Mouse (Mus musculus) limb, embryonic 15.5 days (tissue): ENCODE results near the gene Arl15. TPM values are rescaled to one million over a fixed set of nuclear protein-coding genes. Genes with fewer than 3 reads are reported as not detected.

ENCODE experiments used
- ATAC-seq: fragments of 200-750 bp; cut with Nextera tagmentation; 2 replicates; pipeline ENCODE4 v1.8.0; 2017; ENCODE audit warnings: low read depth, moderate TSS enrichment; ENCODE audit not compliant: insufficient number of reproducible peaks, low FRiP score, low TSS enrichment
- H3K27ac ChIP-seq: fragments of 300-500 bp; sonication (generic); 2 replicates; pipeline ENCODE4 v1.5.1; 2015; ENCODE audit warnings: moderate library complexity, mild to moderate bottlenecking, inconsistent platforms
- H3K27me3 ChIP-seq: fragments of 300-500 bp; sonication (generic); 2 replicates; pipeline ENCODE4 v1.6.1; 2015; ENCODE audit warnings: inconsistent platforms
- H3K36me3 ChIP-seq: fragments of 300-500 bp; sonication (generic); 2 replicates; pipeline ENCODE4 v1.6.1; 2015; ENCODE audit warnings: inconsistent platforms
- H3K4me1 ChIP-seq: fragments of 300-500 bp; sonication (generic); 2 replicates; pipeline ENCODE4 v1.6.1; 2015; ENCODE audit warnings: inconsistent platforms
- H3K4me2 ChIP-seq: fragments of 300-500 bp; sonication (generic); 2 replicates; pipeline ENCODE4 v1.6.1; 2015; ENCODE audit warnings: mild to moderate bottlenecking, inconsistent platforms
- H3K4me3 ChIP-seq: fragments of 300-500 bp; sonication (generic); 2 replicates; pipeline ENCODE4 v1.5.1; 2015; ENCODE audit warnings: mild to moderate bottlenecking, inconsistent platforms
- H3K9ac ChIP-seq: fragments of 300-500 bp; sonication (generic); 2 replicates; pipeline ENCODE4 v1.6.1; 2015; ENCODE audit warnings: inconsistent platforms
- H3K9me3 ChIP-seq: fragments of 300-500 bp; sonication (generic); 2 replicates; pipeline ENCODE4 v1.6.1; 2016; ENCODE audit warnings: inconsistent platforms
- WGBS: fragments of 180-500 bp; shearing (Covaris S2); methylation state at CpG from one replicate; pipeline ENCODE4 v1.1.7; 2015; 5-methylcytosine and 5-hydroxymethylcytosine counted together
- polyA plus RNA-seq: library from polyadenylated mRNA; unstranded; fragments of >200 nt; fragmentation: Nextera tagmentation; extraction: Ambion mirVana; gene quantifications from 2 replicates; pipeline ENCODE4 v1.2.1, GENCODE M21; 2015

The Arl15 gene
- polyA plus RNA-seq, 1 experiment from 2014 or later = 10.8 TPM

DNA sequence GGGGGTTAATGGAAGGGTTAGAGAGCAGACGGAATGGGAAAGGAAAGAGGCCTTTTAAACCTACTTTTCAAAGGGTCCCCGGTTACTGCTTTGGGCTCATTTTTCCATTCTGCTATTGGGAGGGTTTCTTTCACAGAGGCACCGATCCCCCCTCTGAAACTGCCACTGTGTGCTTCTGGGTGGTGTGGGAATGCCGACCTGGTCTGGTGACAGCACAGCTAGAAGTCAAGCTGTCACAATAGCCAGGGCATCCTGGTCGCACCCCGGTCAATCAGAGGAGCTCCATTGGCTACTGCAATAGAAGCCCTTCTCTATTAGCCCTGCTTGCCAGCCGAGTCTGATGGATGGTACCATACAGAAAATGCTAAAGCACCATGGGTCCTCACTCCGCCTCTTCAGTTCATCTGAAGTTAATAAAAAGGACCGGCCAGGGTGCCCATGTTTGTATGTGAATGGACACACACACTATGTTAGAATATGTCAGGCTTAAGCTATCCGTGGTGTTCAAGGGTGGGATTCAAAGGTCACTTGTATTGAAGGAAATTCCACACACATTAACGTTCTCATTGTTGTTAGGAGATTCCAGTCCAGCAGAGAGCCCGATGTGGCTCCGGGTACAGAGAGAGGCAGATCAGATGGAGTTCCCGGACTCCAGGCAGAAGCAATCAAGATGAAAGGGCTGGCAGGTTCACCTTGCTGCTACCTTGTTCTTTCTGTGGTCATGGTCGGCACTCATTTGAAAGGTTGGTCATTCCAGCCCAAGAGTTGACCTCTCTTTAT lies 258.3 kb downstream of the Arl15 start:
- Histone ChIP-seq H3K4me1 (no peaks in the 10 kb centered on the region), H3K9me3 (no peaks in the 10 kb centered on the region), H3K36me3 (no peaks in the 10 kb centered on the region), H3K9ac (no peak overlapping the region), H3K27me3 (no peaks in the 10 kb centered on the region), H3K4me3 (no peak overlapping the region), H3K4me2 (no peak overlapping the region), H3K27ac (no peak overlapping the region)
- ATAC-seq = no peak
- 75% methylated on average over 15 of the region's 15 CpGs for WGBS

DNA sequence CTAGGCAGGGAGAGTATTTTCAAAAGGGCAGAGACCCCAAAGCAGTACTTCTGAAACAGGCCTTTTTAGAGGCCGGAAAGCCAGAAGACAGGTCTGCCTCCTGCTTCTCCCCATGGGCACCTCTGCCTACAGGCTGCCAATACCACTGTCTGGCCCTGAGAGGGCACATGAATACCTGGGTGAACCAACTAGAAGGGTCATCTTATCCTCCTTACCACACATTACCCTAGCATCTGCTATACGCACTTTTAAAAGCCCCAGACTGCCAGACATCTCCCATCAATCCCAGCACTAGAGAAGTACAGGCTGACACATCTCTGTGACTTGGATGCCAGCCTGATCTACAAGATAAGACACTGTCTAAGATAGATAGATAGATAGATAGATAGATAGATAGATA lies 259.0 kb downstream of the Arl15 start:
- H3K4me1 ChIP-seq = no peaks in the 10 kb centered on the region
- no peak overlapping the region for H3K9ac ChIP-seq
- H3K9me3 ChIP-seq = no peaks in the 10 kb centered on the region
- 95% methylated on average over 2 of the region's 2 CpGs for WGBS
- H3K36me3 ChIP-seq = no peaks in the 10 kb centered on the region
- no peak for ATAC-seq
- no peak overlapping the region for H3K27ac ChIP-seq
- H3K27me3 ChIP-seq = no peaks in the 10 kb centered on the region
- H3K4me3 ChIP-seq = no peak overlapping the region
- no peak overlapping the region for H3K4me2 ChIP-seq

DNA sequence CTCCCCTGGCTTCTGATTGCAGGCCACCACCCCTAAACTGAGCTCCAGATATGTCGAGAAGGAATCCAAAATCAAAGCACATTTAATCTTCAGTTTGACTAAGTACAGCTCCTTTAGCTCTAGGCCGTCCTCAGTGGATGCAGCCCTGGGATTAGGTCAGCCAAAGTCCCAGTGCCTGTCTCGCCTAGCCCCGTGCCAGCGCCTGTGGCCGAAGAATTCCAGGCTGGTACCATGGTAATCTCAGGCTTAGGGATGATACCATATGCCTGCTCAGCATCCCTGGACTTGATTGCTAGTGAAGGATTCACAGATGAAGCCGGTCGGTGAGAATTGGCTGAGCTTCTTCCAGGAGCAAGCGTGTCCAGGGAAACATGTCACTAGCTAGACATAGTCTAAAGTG lies 261.4 kb downstream of the Arl15 start:
- Histone ChIP-seq H3K9ac (no peak overlapping the region), H3K27me3 (no peaks in the 10 kb centered on the region), H3K4me3 (no peak overlapping the region), H3K36me3 (no peaks in the 10 kb centered on the region), H3K27ac (no peak overlapping the region), H3K9me3 (no peaks in the 10 kb centered on the region), H3K4me1 (no peaks in the 10 kb centered on the region), H3K4me2 (no peak overlapping the region)
- WGBS = 83% methylated on average over 9 of the region's 9 CpGs
- ATAC-seq = no peak

DNA sequence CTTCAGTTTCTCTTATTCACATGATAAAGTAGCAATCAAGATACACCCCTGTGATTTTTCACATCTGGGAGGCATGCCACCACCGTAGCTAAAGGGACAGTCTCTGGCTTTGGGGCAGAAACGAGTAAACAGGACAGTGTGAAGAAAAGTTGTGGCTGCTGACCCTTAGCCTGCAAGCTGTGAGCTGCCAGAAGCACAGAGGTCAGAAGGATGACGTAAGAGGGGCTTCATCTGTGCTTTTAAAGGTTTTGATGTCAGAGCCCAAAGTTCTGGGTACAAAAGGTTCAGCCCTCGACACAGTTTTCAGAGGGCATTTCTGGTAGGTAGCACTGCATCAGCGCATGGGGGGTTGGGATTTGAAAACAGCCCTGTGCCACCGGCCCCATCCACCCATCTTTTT lies 266.0 kb downstream of the Arl15 start:
- Histone ChIP-seq H3K27ac (no peak overlapping the region), H3K9me3 (no peaks in the 10 kb centered on the region), H3K9ac (no peak overlapping the region), H3K4me3 (no peak overlapping the region), H3K27me3 (no peaks in the 10 kb centered on the region), H3K4me2 (no peak overlapping the region), H3K36me3 (no peaks in the 10 kb centered on the region), H3K4me1 (no peaks in the 10 kb centered on the region)
- 72% methylated on average over 6 of the region's 6 CpGs for WGBS
- no peak for ATAC-seq

DNA sequence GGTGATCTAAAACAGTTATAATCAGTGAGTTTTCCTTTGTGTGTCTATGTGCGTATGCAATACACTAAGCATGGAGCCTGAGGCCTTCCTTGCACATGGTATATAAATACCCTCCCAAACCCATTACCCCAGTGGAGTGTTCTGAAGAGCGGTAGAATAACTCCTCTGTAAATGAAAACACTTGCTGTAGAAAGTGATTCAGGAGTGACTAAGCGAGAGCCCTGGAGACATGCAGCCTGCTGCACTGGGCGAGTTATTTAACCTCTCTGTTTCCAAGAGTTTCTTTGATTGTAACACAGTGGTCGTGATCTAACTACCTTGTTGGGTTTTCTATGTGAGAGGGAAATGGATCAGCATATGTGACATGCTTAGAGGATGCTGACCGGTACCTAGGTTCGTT lies 266.9 kb downstream of the Arl15 start:
- Histone ChIP-seq H3K36me3 (no peaks in the 10 kb centered on the region), H3K27me3 (no peaks in the 10 kb centered on the region), H3K9ac (no peak overlapping the region), H3K4me3 (no peak overlapping the region), H3K4me1 (no peaks in the 10 kb centered on the region), H3K27ac (no peak overlapping the region), H3K4me2 (no peak overlapping the region), H3K9me3 (no peaks in the 10 kb centered on the region)
- 79% methylated on average over 7 of the region's 7 CpGs for WGBS
- ATAC-seq = no peak

DNA sequence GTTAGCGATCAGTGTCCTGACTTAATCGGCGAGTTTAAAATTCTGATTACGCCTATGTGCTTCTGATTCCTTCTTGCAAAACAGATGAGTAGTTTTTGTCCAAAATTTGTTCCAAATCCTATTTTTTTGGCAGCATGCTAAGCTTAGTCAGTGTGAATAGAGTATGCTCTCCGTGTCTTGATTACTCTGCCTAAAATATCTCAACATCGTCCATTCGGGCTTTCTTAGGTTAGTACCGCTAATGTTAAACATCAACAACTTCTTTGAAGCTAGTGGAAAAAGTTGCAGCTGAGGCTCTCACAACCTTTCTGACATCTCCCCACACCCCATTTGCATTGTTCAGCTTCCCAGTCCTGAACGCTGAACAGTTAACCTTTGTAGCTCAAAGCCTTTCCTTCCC lies 269.8 kb downstream of the Arl15 start:
- Histone ChIP-seq H3K9ac (no peak overlapping the region), H3K36me3 (no peaks in the 10 kb centered on the region), H3K4me1 (no peaks in the 10 kb centered on the region), H3K4me3 (no peak overlapping the region), H3K27me3 (no peaks in the 10 kb centered on the region), H3K4me2 (no peak overlapping the region), H3K9me3 (no peaks in the 10 kb centered on the region), H3K27ac (no peak overlapping the region)
- WGBS = 79% methylated on average over 9 of the region's 9 CpGs
- no peak for ATAC-seq

DNA sequence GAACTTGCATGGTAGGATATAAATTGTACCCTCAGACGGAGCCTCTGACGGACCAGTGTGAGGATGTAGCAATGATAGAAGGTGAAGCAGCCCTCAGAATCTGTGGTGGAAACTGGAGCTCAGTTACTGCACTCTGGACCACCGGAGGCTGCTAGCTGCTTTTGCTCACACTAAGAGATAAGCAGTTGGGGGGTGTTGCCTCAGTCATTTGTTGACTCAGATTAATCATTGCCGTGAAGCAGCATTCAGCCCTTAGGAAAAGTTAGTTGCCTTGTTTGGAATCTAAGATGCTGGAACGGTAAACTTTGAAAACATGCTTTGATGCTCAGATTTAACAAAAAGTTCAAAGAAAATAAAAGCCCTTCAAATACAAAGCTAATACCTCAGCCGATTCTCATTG lies 270.7 kb downstream of the Arl15 start:
- no peak for ATAC-seq
- Histone ChIP-seq H3K27me3 (no peaks in the 10 kb centered on the region), H3K9me3 (no peaks in the 10 kb centered on the region), H3K9ac (no peak overlapping the region), H3K27ac (no peak overlapping the region), H3K4me3 (no peak overlapping the region), H3K4me2 (no peak overlapping the region), H3K4me1 (no peaks in the 10 kb centered on the region), H3K36me3 (no peaks in the 10 kb centered on the region)
- WGBS = 61% methylated on average over 6 of the region's 6 CpGs

DNA sequence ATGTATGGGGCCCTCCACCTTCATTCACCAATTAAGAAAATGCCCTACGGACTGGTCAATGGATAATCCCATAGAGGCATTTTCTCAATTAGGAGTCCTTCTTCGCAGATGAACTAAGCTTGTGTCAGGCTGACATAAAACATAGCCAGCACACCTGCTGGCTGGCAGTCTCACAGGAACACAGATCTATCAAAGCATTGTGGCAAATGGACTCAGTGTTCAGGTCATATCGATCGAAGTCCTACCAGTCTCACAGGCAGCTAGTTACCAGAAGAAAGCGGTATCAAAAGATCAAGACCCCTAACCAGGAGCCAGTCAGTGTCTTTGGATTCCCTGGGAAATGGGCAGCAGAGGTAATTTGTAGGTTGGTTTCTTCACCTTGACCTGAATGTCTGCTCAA lies 274.1 kb downstream of the Arl15 start:
- ATAC-seq = no peak
- Histone ChIP-seq H3K27me3 (no peaks in the 10 kb centered on the region), H3K9ac (no peak overlapping the region), H3K36me3 (no peaks in the 10 kb centered on the region), H3K4me2 (no peak overlapping the region), H3K4me3 (no peak overlapping the region), H3K27ac (no peak overlapping the region), H3K4me1 (no peaks in the 10 kb centered on the region), H3K9me3 (no peaks in the 10 kb centered on the region)
- 93% methylated on average over 5 of the region's 5 CpGs for WGBS

DNA sequence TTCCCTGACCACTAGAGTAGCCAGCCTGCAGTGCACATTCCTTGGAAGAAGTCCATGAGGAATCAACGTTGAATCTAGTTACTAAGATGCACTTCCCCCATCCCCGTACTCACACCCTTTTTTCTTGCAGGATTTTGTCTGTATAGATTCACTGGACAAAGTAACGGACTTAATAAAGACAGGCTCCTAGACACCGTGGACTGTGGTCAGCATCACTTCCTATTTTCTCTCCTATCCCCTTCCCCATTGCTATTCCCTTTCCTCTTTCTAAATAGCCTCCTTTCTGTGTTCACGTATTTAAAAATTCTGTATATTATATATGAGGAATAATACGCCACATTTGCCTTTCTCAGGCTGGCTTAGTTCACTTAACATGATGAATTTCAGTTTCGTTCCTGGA lies 277.1 kb downstream of the Arl15 start:
- no peak overlapping the region for H3K4me2 ChIP-seq
- WGBS = 95% methylated on average over 7 of the region's 7 CpGs
- H3K27ac ChIP-seq = no peak overlapping the region
- ATAC-seq = no peak
- no peak overlapping the region for H3K9ac ChIP-seq
- H3K4me1 ChIP-seq = no peaks in the 10 kb centered on the region
- H3K4me3 ChIP-seq = no peak overlapping the region
- no peaks in the 10 kb centered on the region for H3K9me3 ChIP-seq
- no peaks in the 10 kb centered on the region for H3K27me3 ChIP-seq
- H3K36me3 ChIP-seq = no peaks in the 10 kb centered on the region

DNA sequence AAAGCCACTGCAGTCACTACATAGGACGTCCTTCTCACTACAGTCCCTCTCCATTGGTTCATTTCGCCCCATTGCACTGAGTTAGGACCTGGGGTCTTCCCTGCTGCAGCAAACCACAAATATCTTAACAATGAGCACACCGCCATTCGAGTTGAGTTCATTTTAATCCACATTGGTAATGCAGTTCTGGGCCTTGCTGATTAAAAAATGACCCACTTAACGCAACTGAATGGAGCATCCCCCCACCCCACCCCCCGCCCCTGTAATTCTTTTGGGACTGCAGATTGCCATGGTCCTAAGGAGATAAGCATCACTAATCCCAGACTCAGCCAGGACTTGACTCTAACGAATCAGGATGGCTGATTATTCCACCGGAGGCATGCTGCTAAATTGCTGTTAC lies 280.2 kb downstream of the Arl15 start:
- Histone ChIP-seq H3K9ac (no peak overlapping the region), H3K4me2 (no peak overlapping the region), H3K4me1 (no peaks in the 10 kb centered on the region), H3K27ac (no peak overlapping the region), H3K27me3 (no peaks in the 10 kb centered on the region), H3K36me3 (no peaks in the 10 kb centered on the region), H3K9me3 (no peaks in the 10 kb centered on the region), H3K4me3 (no peak overlapping the region)
- WGBS = 60% methylated on average over 8 of the region's 8 CpGs
- ATAC-seq = no peak

DNA sequence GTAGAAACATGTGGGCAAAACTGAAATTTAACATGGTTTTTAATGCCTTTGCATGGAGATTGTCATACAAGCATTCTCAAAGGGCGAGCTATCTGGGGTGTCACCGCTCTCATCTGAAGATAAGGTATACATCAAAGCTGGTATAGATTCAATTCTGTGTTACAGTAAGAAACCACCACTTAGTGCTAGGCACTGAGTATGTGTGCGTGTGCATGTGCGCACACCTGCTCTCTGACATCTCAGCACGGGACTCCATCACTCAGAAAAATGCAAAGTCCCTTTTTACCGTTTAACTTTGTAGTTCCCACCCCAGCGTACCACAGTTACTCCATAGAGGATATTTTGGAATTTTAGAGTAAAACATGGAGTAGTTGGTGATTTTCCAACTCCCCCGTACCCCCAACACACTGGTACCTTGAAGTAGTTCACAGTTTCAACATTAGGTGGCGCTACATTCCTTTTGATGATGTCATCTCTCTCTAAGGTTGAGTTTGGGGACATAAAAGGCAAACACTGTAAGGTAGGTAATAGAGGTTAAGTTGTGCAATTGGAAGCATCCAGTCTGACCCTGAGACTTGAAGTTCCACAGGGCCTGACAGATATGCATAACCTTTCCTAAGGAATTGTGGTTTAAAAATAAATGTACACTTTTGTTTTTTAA lies 281.5 kb downstream of the Arl15 start:
- no peak for ATAC-seq
- WGBS = 64% methylated on average over 9 of the region's 9 CpGs
- no peak overlapping the region for H3K9ac ChIP-seq

DNA sequence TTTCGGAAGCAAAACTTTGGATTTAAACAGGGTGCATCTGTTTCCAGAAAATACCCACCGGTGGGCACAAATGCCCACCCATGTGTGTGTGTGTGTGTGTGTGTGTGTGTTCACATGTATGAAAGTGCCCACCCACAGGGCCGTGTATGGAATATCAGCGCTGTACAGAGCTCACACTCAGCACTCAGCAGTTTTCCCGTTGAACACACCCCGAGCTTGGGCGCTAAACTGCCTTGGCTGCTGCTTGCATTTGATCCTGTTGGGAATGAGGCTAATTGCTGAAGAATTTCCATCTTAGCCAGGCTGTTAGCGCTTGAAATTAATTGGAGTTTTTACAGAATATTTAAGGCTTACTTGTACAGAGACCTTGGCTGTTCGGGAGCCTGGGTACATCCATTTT lies 282.9 kb downstream of the Arl15 start:
- Histone ChIP-seq H3K9me3 (no peaks in the 10 kb centered on the region), H3K27ac (no peak overlapping the region), H3K27me3 (no peaks in the 10 kb centered on the region), H3K4me2 (no peak overlapping the region), H3K4me3 (no peak overlapping the region), H3K9ac (no peak overlapping the region), H3K36me3 (no peaks in the 10 kb centered on the region), H3K4me1 (0 out of 2 replicates have a peak, but pooled peaks cover 4% of the 10 kb centered on the region)
- 68% methylated on average over 9 of the region's 9 CpGs for WGBS
- no peak for ATAC-seq

More for the DNA sequence above, 281.5 kb downstream of the Arl15 start:
- Histone ChIP-seq H3K4me1 (0 out of 2 replicates have a peak, but pooled peaks cover under 1% of the 10 kb centered on the region), H3K4me3 (no peak overlapping the region), H3K27ac (no peak overlapping the region), H3K4me2 (no peak overlapping the region), H3K36me3 (no peaks in the 10 kb centered on the region), H3K27me3 (no peaks in the 10 kb centered on the region), H3K9me3 (no peaks in the 10 kb centered on the region)
